Mouse (Mus musculus): ENCODE measurements around the gene Olfr796. TPM values are rescaled to one million over a fixed set of nuclear protein-coding genes. Genes with fewer than 3 reads are reported as not detected.

Gene Olfr796
- polyA plus RNA-seq (2015; fragmentation: Nextera tagmentation; extraction: Ambion mirVana): not detected in 2 replicates

DNA sequence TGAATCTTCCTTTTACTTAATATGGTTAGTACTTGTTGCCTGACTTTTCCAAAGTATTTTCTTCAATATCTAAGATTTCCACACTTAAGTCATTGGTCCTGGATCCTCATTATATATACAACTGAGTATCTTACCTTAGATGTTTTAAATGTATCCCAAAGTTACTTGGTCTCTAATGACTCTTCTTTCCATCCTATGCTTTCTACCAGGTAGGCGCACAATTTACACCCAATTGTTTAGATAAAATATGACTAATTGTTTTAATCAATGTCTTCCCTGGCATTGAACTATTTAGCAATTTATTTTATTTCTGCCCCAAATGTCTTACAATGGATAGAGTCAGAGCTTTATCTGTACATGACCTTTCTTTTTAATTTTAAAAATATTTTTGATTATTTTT, at the start of gene Olfr796:
TSS of gene Olfr796 (minus strand) at position 101 of the 400 bp plus-strand sequence.
- Histone ChIP-seq H3K9ac (replicated peaks) (no peak within 1 kb of the TSS), H3K36me3 (no peaks in the 10 kb centered on the region), H3K9me3 (no peaks in the 10 kb centered on the region), H3K4me3 (replicated peaks) (no peak within 1 kb of the TSS), H3K4me2 (replicated peaks) (no peak within 1 kb of the TSS), H3K27me3 (no peaks in the 10 kb centered on the region), H3K27ac (no peak within 1 kb of the TSS), H3K4me1 (replicated peaks) (no peaks in the 10 kb centered on the region)
- 98% methylated on average over 1 of the region's 1 CpGs for WGBS
- no peak for ATAC-seq

DNA sequence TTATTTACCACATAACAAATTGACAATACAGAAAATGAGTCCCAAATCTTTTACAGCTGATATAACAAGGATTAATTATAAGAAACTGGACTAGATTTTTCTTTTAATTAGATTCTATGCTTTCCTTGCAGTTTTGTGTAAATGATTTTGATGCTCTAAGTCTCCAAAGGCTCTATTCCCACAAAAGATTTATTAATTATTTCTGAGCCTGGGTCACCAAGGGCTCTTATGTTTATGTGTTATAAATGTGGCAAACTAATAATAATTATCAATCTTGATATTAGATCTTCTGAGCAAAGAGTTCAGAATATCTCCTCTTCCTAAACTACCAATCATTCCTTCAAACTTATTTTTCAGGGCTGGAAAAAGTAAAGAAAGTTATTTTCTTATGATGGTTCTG, 45.0 kb upstream of the Olfr796 start, which contains the start of gene Olfr800:
TSS of gene Olfr800 (plus strand) at position 301 of the 400 bp plus-strand sequence.
- ATAC-seq: no peak
- H3K9me3 ChIP-seq: no peaks in the 10 kb centered on the region
- H3K27me3 ChIP-seq: no peaks in the 10 kb centered on the region
- H3K9ac ChIP-seq (replicated peaks): no peak within 1 kb of the TSS
- H3K27ac ChIP-seq: no peak within 1 kb of the TSS
- H3K4me1 ChIP-seq (replicated peaks): no peaks in the 10 kb centered on the region
- H3K4me3 ChIP-seq (replicated peaks): no peak within 1 kb of the TSS
- H3K36me3 ChIP-seq: no peaks in the 10 kb centered on the region
- no peak within 1 kb of the TSS for H3K4me2 ChIP-seq (replicated peaks)

DNA sequence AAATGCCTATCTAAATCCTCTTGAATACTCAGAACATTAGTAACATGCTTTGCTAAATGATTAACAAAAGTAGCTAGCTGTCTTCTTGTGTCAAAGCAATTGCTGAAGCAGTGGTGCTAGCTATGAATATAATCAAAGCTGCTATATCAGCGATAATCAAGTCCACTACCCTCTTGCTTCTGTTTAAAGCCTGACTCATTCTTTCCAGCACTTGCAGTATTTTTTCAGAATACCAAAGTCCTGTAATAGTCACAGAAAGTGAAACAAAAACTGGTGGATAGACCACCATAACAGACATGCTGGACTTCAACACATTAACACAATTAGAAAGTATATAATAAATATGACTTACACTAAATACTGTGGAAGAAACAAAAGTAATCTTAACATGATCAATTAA, 39.4 kb upstream of the Olfr796 start:
- Histone ChIP-seq H3K9me3 (no peaks in the 10 kb centered on the region), H3K4me3 (replicated peaks) (no peak overlapping the region), H3K4me2 (replicated peaks) (no peak overlapping the region), H3K27me3 (no peaks in the 10 kb centered on the region), H3K9ac (replicated peaks) (no peak overlapping the region), H3K36me3 (no peaks in the 10 kb centered on the region), H3K27ac (no peak overlapping the region), H3K4me1 (replicated peaks) (no peaks in the 10 kb centered on the region)
- 88% methylated on average over 1 of the region's 1 CpGs for WGBS
- no peak for ATAC-seq

DNA sequence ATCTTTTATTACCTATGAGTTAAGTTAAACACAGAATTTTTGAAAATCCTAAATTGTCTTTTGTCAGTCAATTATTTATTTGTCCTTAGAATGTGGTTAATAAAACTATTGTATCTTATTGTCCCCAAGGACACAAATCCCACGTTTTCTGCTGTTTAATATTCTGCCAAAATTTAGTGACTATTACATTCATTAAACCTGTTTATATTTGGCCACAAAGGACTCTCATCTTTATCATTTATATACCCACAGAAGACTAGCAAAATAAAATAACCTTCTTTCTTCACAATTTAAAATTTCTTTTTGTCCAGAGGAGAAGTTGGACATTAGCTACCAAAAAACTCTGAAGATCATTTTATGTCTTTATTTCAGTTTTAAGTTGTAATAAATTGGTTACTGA, 24.8 kb upstream of the Olfr796 start, which contains the start of gene Olfr799:
TSS of gene Olfr799 (plus strand) at position 301 of the 400 bp plus-strand sequence.
- 34% methylated on average over 1 of the region's 1 CpGs for WGBS
- no peaks in the 10 kb centered on the region for H3K4me1 ChIP-seq (replicated peaks)
- no peak within 1 kb of the TSS for H3K4me2 ChIP-seq (replicated peaks)
- no peaks in the 10 kb centered on the region for H3K9me3 ChIP-seq
- ATAC-seq: no peak
- H3K36me3 ChIP-seq: no peaks in the 10 kb centered on the region
- no peaks in the 10 kb centered on the region for H3K27me3 ChIP-seq
- no peak within 1 kb of the TSS for H3K4me3 ChIP-seq (replicated peaks)
- H3K27ac ChIP-seq: no peak within 1 kb of the TSS
- no peak within 1 kb of the TSS for H3K9ac ChIP-seq (replicated peaks)

DNA sequence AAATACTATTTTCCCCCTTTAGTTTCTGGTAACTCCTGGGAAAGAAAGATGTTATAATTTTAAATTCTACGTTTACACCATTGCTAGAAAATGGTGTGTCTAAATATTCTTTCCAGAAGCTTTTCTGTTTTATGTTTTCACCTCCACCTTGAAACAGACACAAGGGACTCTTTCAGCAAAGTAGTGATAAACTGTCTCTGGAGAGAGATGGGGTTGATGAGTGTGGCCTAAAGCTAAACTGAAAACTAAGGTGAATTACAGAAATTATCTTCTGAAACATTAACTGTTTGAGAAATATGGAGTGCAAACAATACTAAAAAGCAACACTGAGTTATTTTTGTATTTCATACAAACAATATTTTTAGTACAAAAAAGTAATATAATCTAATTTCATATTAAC, 15.5 kb upstream of the Olfr796 start, which contains the start of gene Olfr798:
TSS of gene Olfr798 (minus strand) at position 101 of the 400 bp plus-strand sequence.
- H3K9ac ChIP-seq (replicated peaks): no peak within 1 kb of the TSS
- H3K4me3 ChIP-seq (replicated peaks): no peak within 1 kb of the TSS
- no peaks in the 10 kb centered on the region for H3K27me3 ChIP-seq
- H3K27ac ChIP-seq: no peak within 1 kb of the TSS
- H3K9me3 ChIP-seq: no peaks in the 10 kb centered on the region
- H3K4me2 ChIP-seq (replicated peaks): no peak within 1 kb of the TSS
- no peaks in the 10 kb centered on the region for H3K4me1 ChIP-seq (replicated peaks)
- 89% methylated on average over 1 of the region's 1 CpGs for WGBS
- H3K36me3 ChIP-seq: no peaks in the 10 kb centered on the region
- ATAC-seq: no peak

DNA sequence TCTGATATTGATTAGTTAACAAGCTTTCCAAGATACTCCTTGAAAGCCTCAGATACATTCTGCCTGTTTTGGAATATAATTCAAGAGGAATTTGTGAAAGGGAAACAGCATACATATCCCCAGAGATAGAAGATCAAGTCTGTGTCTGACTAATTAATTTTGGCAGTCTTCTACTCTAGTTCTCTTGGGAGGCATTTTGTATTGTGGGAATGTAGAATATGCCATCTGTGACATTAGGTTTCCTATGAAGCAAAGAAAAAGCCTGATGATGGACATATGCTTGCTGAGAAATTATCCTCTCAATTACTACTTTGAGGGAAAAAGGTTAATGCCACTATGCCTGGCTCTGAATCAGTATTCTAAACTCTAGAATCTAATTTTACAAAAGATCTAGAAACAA, 10.9 kb upstream of the Olfr796 start:
- Histone ChIP-seq H3K27ac (no peak overlapping the region), H3K36me3 (no peaks in the 10 kb centered on the region), H3K27me3 (no peaks in the 10 kb centered on the region), H3K9ac (replicated peaks) (no peak overlapping the region), H3K9me3 (no peaks in the 10 kb centered on the region), H3K4me2 (replicated peaks) (no peak overlapping the region), H3K4me3 (replicated peaks) (no peak overlapping the region), H3K4me1 (replicated peaks) (no peaks in the 10 kb centered on the region)
- no peak for ATAC-seq

DNA sequence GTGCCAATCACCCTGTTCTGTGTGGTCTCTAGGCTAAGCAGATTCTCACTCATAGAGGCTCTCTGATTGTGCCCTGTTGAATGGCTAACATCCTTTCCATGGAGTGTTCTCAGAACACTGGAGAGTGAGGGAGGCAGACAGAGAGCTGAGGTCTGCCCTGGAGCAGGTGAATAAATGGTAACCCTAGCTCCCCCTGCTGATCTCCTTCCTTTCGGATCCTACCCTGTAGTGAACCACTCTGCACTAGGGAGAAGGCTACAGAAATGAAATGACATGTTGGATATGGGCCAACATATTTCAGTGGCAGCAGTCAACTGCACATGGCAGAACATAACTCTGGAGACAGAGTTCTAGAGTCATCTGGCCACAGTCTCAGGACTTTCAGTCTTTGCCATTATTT, 9.4 kb upstream of the Olfr796 start:
- ATAC-seq: no peak
- WGBS: 19% methylated on average over 1 of the region's 1 CpGs

DNA sequence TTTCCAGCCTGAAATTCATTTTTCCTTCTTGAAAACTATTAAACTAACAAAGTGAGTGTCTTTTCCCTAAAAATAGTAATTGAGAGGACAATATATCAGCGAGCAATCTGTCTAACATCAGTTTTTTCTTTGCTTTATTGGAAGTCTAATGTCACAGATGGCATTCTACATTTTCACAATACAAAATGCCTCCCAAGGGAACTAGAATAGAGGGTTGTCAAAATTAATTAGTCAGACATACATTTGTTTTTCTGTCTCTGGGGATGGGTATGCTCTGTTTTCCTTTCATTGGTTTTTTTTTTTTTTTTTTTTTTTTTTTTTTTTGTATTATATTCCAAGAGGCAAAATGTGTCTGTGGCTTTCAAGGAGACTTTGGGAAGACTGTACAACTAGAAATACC, 35.3 kb downstream of the Olfr796 start:
- 43% methylated on average over 1 of the region's 1 CpGs for WGBS
- H3K36me3 ChIP-seq: no peaks in the 10 kb centered on the region
- H3K27ac ChIP-seq: no peak overlapping the region
- ATAC-seq: no peak
- H3K27me3 ChIP-seq: no peaks in the 10 kb centered on the region
- H3K4me2 ChIP-seq (replicated peaks): no peak overlapping the region
- H3K9ac ChIP-seq (replicated peaks): no peak overlapping the region
- H3K4me3 ChIP-seq (replicated peaks): no peak overlapping the region
- H3K9me3 ChIP-seq: no peaks in the 10 kb centered on the region
- no peaks in the 10 kb centered on the region for H3K4me1 ChIP-seq (replicated peaks)

More for the DNA sequence above, 9.4 kb upstream of the Olfr796 start:
- H3K9ac ChIP-seq (replicated peaks): no peak overlapping the region
- no peaks in the 10 kb centered on the region for H3K27me3 ChIP-seq
- no peak overlapping the region for H3K4me3 ChIP-seq (replicated peaks)
- H3K4me2 ChIP-seq (replicated peaks): no peak overlapping the region
- H3K4me1 ChIP-seq (replicated peaks): no peaks in the 10 kb centered on the region
- no peaks in the 10 kb centered on the region for H3K9me3 ChIP-seq
- H3K27ac ChIP-seq: no peak overlapping the region
- no peaks in the 10 kb centered on the region for H3K36me3 ChIP-seq

DNA sequence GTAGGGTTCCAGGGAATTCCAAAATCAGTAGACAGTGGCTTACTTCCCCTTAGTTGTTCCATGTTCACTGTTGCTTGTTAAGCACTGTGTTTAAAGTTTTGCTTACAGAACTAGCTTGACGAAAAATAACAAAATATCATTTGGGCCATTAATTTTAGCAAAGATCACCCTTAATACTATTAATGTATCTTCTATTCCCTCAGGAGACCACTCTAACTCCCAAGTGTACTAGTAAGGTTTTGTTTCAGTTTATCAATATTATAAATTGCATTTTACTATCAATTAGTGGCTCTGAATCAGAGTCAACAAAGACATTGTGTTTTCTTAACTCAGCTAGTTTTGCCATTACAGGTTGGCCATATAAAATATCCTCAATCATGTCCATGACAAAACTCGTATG, 45.0 kb downstream of the Olfr796 start, which contains the start of gene Olfr794:
TSS of gene Olfr794 (plus strand) at position 301 of the 400 bp plus-strand sequence.
- H3K36me3 ChIP-seq: no peaks in the 10 kb centered on the region
- H3K4me3 ChIP-seq (replicated peaks): no peak within 1 kb of the TSS
- no peaks in the 10 kb centered on the region for H3K9me3 ChIP-seq
- H3K9ac ChIP-seq (replicated peaks): no peak within 1 kb of the TSS
- no peaks in the 10 kb centered on the region for H3K4me1 ChIP-seq (replicated peaks)
- H3K4me2 ChIP-seq (replicated peaks): no peak within 1 kb of the TSS
- no peak for ATAC-seq
- no peaks in the 10 kb centered on the region for H3K27me3 ChIP-seq
- no peak within 1 kb of the TSS for H3K27ac ChIP-seq
- WGBS: 88% methylated on average over 2 of the region's 2 CpGs

Small RNA genes within 50 kb of the gene (microRNA-seq; reads per million reads assigned to microRNA genes)
- gene Gm23252: not detected

Other genes with a start within 250 kb of the Olfr796 start
- 0.08 TPM in 1 of 2 replicates, not detected in the other for gene Olfr784, start 228.5 kb downstream of the Olfr796 start, polyA plus RNA-seq (2015; fragmentation: Nextera tagmentation; extraction: Ambion mirVana)
- not detected in 2 replicates for gene Olfr785, start 207.1 kb downstream of the Olfr796 start, polyA plus RNA-seq (2015; fragmentation: Nextera tagmentation; extraction: Ambion mirVana)
- not detected in 2 replicates for gene Olfr786, start 185.3 kb downstream of the Olfr796 start, polyA plus RNA-seq (2015; fragmentation: Nextera tagmentation; extraction: Ambion mirVana)
- gene Olfr787, start 150.7 kb downstream of the Olfr796 start, polyA plus RNA-seq (2015; fragmentation: Nextera tagmentation; extraction: Ambion mirVana): not detected in 2 replicates
- not detected in 2 replicates for gene Olfr788, start 141.6 kb downstream of the Olfr796 start, polyA plus RNA-seq (2015; fragmentation: Nextera tagmentation; extraction: Ambion mirVana)
- not detected in 2 replicates for gene Olfr789, start 127.8 kb downstream of the Olfr796 start, polyA plus RNA-seq (2015; fragmentation: Nextera tagmentation; extraction: Ambion mirVana)
- not detected in 2 replicates for gene Olfr790, start 114.1 kb downstream of the Olfr796 start, polyA plus RNA-seq (2015; fragmentation: Nextera tagmentation; extraction: Ambion mirVana)
- not detected in 2 replicates for gene Olfr791, start 90.8 kb downstream of the Olfr796 start, polyA plus RNA-seq (2015; fragmentation: Nextera tagmentation; extraction: Ambion mirVana)
- gene Olfr792, start 73.4 kb downstream of the Olfr796 start, polyA plus RNA-seq (2015; fragmentation: Nextera tagmentation; extraction: Ambion mirVana): not detected in 2 replicates
- not detected in 2 replicates for gene Olfr794, start 44.9 kb downstream of the Olfr796 start, polyA plus RNA-seq (2015; fragmentation: Nextera tagmentation; extraction: Ambion mirVana)
- not detected in 2 replicates for gene Olfr798, start 15.4 kb upstream of the Olfr796 start, polyA plus RNA-seq (2015; fragmentation: Nextera tagmentation; extraction: Ambion mirVana)
- not detected in 2 replicates for gene Olfr799, start 24.9 kb upstream of the Olfr796 start, polyA plus RNA-seq (2015; fragmentation: Nextera tagmentation; extraction: Ambion mirVana)
- gene Olfr800, start 45.1 kb upstream of the Olfr796 start, polyA plus RNA-seq (2015; fragmentation: Nextera tagmentation; extraction: Ambion mirVana): not detected in 2 replicates
- not detected in 2 replicates for gene Olfr801, start 61.3 kb upstream of the Olfr796 start, polyA plus RNA-seq (2015; fragmentation: Nextera tagmentation; extraction: Ambion mirVana)
- not detected in 2 replicates for gene Olfr802, start 75.6 kb upstream of the Olfr796 start, polyA plus RNA-seq (2015; fragmentation: Nextera tagmentation; extraction: Ambion mirVana)
- gene Olfr803, start 81.7 kb upstream of the Olfr796 start, polyA plus RNA-seq (2015; fragmentation: Nextera tagmentation; extraction: Ambion mirVana): not detected in 2 replicates
- not detected in 2 replicates for gene Olfr804, start 90.6 kb upstream of the Olfr796 start, polyA plus RNA-seq (2015; fragmentation: Nextera tagmentation; extraction: Ambion mirVana)
- not detected in 2 replicates for gene Olfr805, start 116.8 kb upstream of the Olfr796 start, polyA plus RNA-seq (2015; fragmentation: Nextera tagmentation; extraction: Ambion mirVana)
- gene Olfr806, start 129.4 kb upstream of the Olfr796 start, polyA plus RNA-seq (2015; fragmentation: Nextera tagmentation; extraction: Ambion mirVana): not detected in 2 replicates
- not detected in 2 replicates for gene Olfr807, start 145.2 kb upstream of the Olfr796 start, polyA plus RNA-seq (2015; fragmentation: Nextera tagmentation; extraction: Ambion mirVana)
- not detected in 2 replicates for gene Olfr808, start 152.9 kb upstream of the Olfr796 start, polyA plus RNA-seq (2015; fragmentation: Nextera tagmentation; extraction: Ambion mirVana)
- not detected in 2 replicates for gene Olfr809, start 162.1 kb upstream of the Olfr796 start, polyA plus RNA-seq (2015; fragmentation: Nextera tagmentation; extraction: Ambion mirVana)
- not detected in 2 replicates for gene Olfr810, start 182.3 kb upstream of the Olfr796 start, polyA plus RNA-seq (2015; fragmentation: Nextera tagmentation; extraction: Ambion mirVana)
- not detected in 2 replicates for gene Olfr811, start 191.8 kb upstream of the Olfr796 start, polyA plus RNA-seq (2015; fragmentation: Nextera tagmentation; extraction: Ambion mirVana)
- not detected in 2 replicates for gene Olfr812, start 233.5 kb upstream of the Olfr796 start, polyA plus RNA-seq (2015; fragmentation: Nextera tagmentation; extraction: Ambion mirVana)
- not detected in 2 replicates for gene Olfr813, start 242.8 kb upstream of the Olfr796 start, polyA plus RNA-seq (2015; fragmentation: Nextera tagmentation; extraction: Ambion mirVana)